Mouse (Mus musculus) liver, postnatal 0 days (tissue): Measurements from ENCODE around the gene Ttc7. TPM values are rescaled to one million over a fixed set of nuclear protein-coding genes. Genes with fewer than 3 reads are reported as not detected.

Source experiments
- ATAC-seq: fragments of 200-750 bp; cut with Nextera tagmentation; 2 replicates; pipeline ENCODE4 v1.8.0; 2017; ENCODE audit warnings: mild to moderate bottlenecking, moderate library complexity
- DNase-seq: peaks from one replicate; pipeline ENCODE4 v3.0.0-alpha.2; 2016
- H3K27ac ChIP-seq: fragments of 300-500 bp; sonication (generic); 2 replicates; pipeline ENCODE4 v1.5.1; 2014; ENCODE audit warnings: antibody characterized with exemption, moderate library complexity, mild to moderate bottlenecking, low read depth
- H3K27me3 ChIP-seq: fragments of 300-500 bp; sonication (generic); 2 replicates; pipeline ENCODE4 v1.6.1; 2014; ENCODE audit warnings: low read length, control low read depth, mixed read lengths; ENCODE audit not compliant: insufficient read depth
- H3K36me3 ChIP-seq: fragments of 300-500 bp; sonication (generic); replicated peaks from 2 replicates; pipeline ENCODE4 v1.6.1; 2014; ENCODE audit warnings: mild to moderate bottlenecking, control low read depth, low read length, moderate library complexity, mixed read lengths; ENCODE audit not compliant: insufficient read depth
- H3K4me1 ChIP-seq: fragments of 300-500 bp; sonication (generic); 2 replicates; pipeline ENCODE4 v1.6.1; 2014; ENCODE audit warnings: antibody characterized with exemption, mild to moderate bottlenecking, control low read depth; ENCODE audit not compliant: insufficient read depth
- H3K4me2 ChIP-seq: fragments of 300-500 bp; sonication (generic); 2 replicates; pipeline ENCODE4 v1.6.1; 2014; ENCODE audit warnings: low read depth, mild to moderate bottlenecking, low read length, moderate library complexity, mixed read lengths
- H3K4me3 ChIP-seq: fragments of 300-500 bp; sonication (generic); 2 replicates; pipeline ENCODE4 v1.5.1; 2014; ENCODE audit warnings: low read depth, low read length
- H3K9ac ChIP-seq: fragments of 300-500 bp; sonication (generic); replicated peaks from 2 replicates; pipeline ENCODE4 v1.6.1; 2014; ENCODE audit warnings: mild to moderate bottlenecking, moderate library complexity
- H3K9me3 ChIP-seq: fragments of 300-500 bp; sonication (generic); 2 replicates; pipeline ENCODE4 v1.6.1; 2016; ENCODE audit warnings: mild to moderate bottlenecking, control low read depth, low read length, mixed read lengths
- CTCF ChIP-seq: sonication (generic); IDR thresholded peaks from 2 replicates; pipeline ENCODE4 v1.5.1; 2016; ENCODE audit warnings: antibody characterized with exemption, low read depth
- EP300 ChIP-seq: IDR thresholded peaks from 2 replicates; pipeline ENCODE4 v1.6.1; 2016; ENCODE audit warnings: antibody characterized with exemption, low read depth, mild to moderate bottlenecking
- WGBS: fragments of 180-500 bp; shearing (Covaris S2); extraction: QIAGEN DNeasy Blood & Tissue Kit; methylation state at CpG from one replicate; pipeline ENCODE4 v1.1.7; 2014; ENCODE audit not compliant: insufficient replicate concordance; 5-methylcytosine and 5-hydroxymethylcytosine counted together
- polyA plus RNA-seq: library from polyadenylated mRNA; unstranded; fragments of >200 nt; fragmentation: Nextera tagmentation; extraction: Ambion mirVana; gene quantifications from 2 replicates; pipeline ENCODE4 v1.2.1, GENCODE M21; 2015

Gene Ttc7
- polyA plus RNA-seq, 1 experiment from 2014 or later = 12.1 TPM

DNA sequence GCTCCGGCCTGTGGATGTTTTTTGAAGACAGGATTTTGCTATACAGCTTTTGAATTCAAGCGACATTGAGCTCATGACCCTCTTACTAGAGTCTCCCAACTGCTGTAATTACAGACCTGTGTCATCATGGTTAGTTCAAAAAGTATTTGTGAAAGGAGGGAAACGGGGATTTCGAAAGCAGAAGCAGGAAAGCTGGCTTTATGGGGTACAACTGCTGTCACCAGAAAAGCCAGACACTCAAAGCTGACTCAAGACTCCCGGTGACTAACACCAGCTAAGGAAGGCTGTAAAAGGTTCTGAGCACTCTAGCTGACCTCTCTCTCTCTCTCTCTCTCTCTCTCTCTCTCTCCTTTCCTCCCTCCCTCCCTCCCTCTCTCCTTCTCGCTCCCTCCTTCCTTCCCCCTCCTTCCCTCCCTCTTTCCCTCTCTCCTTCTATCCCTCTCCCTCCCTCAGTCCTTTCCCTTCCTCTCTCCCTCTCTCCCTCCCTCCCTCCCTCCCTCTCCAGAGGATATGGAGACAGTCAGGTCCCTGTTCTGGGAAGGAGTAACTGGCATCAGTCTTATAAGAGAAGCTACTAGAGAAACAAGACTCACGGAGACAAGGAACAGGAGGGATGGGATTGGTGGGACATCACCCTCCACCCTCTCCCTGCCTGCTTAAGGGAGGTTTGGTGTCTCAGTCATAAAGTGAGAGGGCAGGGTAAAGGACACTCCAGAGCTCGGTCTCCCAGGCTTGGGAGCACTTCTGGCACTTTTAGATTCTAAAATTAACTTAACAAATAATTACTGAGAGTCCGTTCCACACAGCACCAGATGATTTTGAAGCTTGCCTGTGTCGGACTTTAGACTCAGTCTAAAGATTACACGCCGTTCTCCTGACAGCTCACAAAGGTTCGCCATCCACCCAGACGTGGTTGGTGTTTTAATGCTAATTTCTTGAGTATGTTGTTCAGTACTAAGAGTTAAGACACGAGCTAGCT, 7.0 kb upstream of the Ttc7 start:
- TF ChIP-seq CTCF (no peak), EP300 (no peak)
- Histone ChIP-seq H3K36me3 (no peaks in the 10 kb centered on the region), H3K4me3 (no peak overlapping the region), H3K4me2 (peak overlapping the region; percentile 40; the same call in 1 of the 2 replicates), H3K4me1 (peaks cover 10% of the 10 kb centered on the region; the same call in 1 of the 2 replicates), H3K27me3 (no peaks in the 10 kb centered on the region), H3K27ac (0 out of 2 replicates have a peak overlapping the region, but pooled peaks have one; percentile 30), H3K9ac (no peak overlapping the region), H3K9me3 (no peaks in the 10 kb centered on the region)
- peak; percentile 35 for ATAC-seq
- DNase-seq = no peak
- WGBS = 48% methylated on average over 15 of the region's 15 CpGs

DNA sequence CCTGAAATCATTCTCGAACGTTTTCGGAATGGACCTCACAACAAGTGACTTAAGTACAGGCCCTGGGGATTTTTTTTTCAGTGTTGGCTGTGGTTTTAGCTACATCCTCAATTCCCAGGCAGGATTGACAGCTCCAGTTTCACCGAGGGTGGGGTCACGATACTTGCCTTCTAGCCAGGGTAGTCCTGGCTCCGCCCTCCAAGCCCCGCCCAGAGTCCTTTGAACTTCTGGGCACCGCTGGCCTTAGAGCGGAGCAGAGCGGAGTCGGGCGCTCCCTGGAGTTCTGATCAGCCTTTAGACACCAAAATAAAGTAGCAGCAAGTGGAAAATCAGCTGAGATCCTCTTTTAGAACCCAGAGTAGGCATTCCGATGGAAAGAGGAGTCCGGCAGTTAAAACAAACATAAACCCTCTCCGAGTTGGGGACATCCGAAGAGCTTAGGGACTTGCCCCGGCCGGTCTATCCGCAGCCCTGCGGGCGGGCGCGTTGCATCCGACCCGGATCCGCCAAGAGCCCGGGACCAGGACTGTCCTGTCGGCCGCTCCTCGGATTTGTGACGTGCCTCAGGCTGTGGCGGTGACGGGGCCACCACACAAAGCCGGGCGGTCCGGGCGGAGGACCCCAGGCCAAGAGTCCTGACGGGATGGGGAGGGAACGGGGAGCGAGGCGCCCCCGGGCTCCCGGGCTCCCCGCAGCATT, 530 bp upstream of the Ttc7 start:
- Histone ChIP-seq H3K4me1 (peaks cover 49% of the 10 kb centered on the region), H3K4me3 (peak overlapping the region; percentile 88), H3K27ac (peak overlapping the region; percentile 99), H3K4me2 (peak overlapping the region; percentile 99), H3K9me3 (no peaks in the 10 kb centered on the region), H3K27me3 (no peaks in the 10 kb centered on the region), H3K9ac (peak overlapping the region; percentile 97), H3K36me3 (no peaks in the 10 kb centered on the region; the same call in 1 of the 2 replicates)
- peak; percentile 85 for ATAC-seq
- peak; percentile 96 for DNase-seq
- TF ChIP-seq EP300 = no peak
- no peak for TF ChIP-seq CTCF
- WGBS = 0% methylated on average over 44 of the region's 44 CpGs

DNA sequence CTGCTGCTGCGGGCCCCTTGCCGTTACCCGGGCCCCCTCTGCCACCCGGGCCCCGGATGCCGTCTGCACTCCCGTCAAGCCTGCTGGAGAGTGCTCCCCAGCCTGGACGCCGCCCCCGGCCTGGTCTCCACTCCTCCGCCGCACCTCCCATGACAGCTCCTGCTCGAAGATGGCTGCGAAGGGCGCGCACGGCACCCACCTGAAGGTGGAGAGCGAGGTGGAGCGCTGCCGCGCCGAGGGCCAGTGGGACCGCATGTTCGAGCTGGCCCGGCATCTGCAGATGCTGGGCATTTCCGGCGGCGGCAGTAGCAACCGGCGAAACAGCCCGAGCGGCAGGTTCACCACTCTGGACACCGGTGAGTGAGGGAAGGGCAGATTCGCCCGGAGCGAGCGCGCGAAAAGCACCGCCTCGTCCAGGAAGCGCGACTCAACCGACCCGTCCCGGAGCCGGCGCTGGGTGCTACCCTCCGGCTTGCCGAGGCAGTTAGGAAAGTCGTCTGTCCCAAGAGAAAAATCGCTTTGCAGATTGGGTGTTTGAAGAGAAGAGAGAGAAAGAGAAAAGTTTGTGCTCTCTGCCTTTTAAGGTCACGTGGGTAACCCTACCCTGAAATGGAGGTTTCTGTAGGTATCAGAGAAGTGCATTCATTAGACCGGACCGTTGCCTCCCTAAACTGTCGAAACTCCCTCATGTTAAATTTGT, 519 bp downstream of the Ttc7 start:
- DNase-seq = peak; percentile 70
- Histone ChIP-seq H3K36me3 (no peaks in the 10 kb centered on the region; the same call in 1 of the 2 replicates), H3K4me1 (peaks cover 54% of the 10 kb centered on the region), H3K4me3 (peak overlapping the region; percentile 88), H3K9me3 (no peaks in the 10 kb centered on the region), H3K27me3 (no peaks in the 10 kb centered on the region), H3K4me2 (peak overlapping the region; percentile 99), H3K9ac (peak overlapping the region; percentile 97), H3K27ac (peak overlapping the region; percentile 99)
- ATAC-seq = peak; percentile 43
- TF ChIP-seq EP300 = no peak
- TF ChIP-seq CTCF = no peak
- under 1% methylated on average over 49 of the region's 56 CpGs for WGBS

- ATAC-seq (no peak), DNase-seq (peak; percentile 59)
These were observed 1.2 kb downstream of the Ttc7 start for GRCm38 (mm10) chr17:87283755-87284481.

GRCm38 (mm10) chr17:87284482-87285040, 1.9 kb downstream of the Ttc7 start:
- H3K27me3 ChIP-seq = no peaks in the 10 kb centered on the region
- H3K4me3 ChIP-seq = no peak overlapping the region; the same call in 1 of the 2 replicates
- peak overlapping the region; percentile 99 for H3K4me2 ChIP-seq
- H3K9ac ChIP-seq = no peak overlapping the region
- TF ChIP-seq CTCF = no peak
- no peak for TF ChIP-seq EP300
- DNase-seq (no peak), ATAC-seq (no peak)
- no peak overlapping the region for H3K27ac ChIP-seq
- no peaks in the 10 kb centered on the region; the same call in 1 of the 2 replicates for H3K36me3 ChIP-seq
- peaks cover 58% of the 10 kb centered on the region for H3K4me1 ChIP-seq
- 72% methylated on average over 7 of the region's 7 CpGs for WGBS
- no peaks in the 10 kb centered on the region for H3K9me3 ChIP-seq

More at GRCm38 (mm10) chr17:87283755-87284481, 1.2 kb downstream of the Ttc7 start:
- Histone ChIP-seq H3K4me1 (peaks cover 56% of the 10 kb centered on the region), H3K27me3 (no peaks in the 10 kb centered on the region), H3K4me3 (peak overlapping the region; percentile 88), H3K9ac (peak overlapping the region; percentile 97), H3K27ac (peak overlapping the region; percentile 99), H3K36me3 (no peaks in the 10 kb centered on the region; the same call in 1 of the 2 replicates), H3K4me2 (peak overlapping the region; percentile 99), H3K9me3 (no peaks in the 10 kb centered on the region)
- no peak for TF ChIP-seq CTCF
- no peak for TF ChIP-seq EP300
- 8% methylated on average over 21 of the region's 21 CpGs for WGBS
